Mouse (Mus musculus): ENCODE results near the gene Plxnb3.

Gene Plxnb3

DNA sequence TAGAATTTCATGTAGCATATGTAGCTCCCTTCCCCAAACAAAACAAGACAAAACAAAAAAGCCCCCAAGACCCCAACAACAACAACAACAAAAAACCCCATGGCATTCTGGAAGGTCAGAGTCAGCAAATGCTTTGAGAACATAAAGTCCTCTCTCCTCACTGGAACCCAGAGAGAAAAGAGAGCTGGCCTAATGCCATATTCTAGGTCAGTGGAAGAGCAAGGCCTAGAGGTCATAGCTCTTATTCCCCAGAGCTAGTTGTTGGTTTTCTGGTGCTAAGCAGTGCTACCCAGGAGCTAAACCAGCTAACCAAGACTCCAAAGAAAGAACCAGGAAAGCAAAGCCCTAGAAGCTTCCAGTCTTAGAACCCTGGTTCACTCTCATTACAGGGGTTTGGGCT, 28.8 kb downstream of the Plxnb3 start:
- no peak for DNase-seq (ENCODE audit: low spot score in 2 of 2)

DNA sequence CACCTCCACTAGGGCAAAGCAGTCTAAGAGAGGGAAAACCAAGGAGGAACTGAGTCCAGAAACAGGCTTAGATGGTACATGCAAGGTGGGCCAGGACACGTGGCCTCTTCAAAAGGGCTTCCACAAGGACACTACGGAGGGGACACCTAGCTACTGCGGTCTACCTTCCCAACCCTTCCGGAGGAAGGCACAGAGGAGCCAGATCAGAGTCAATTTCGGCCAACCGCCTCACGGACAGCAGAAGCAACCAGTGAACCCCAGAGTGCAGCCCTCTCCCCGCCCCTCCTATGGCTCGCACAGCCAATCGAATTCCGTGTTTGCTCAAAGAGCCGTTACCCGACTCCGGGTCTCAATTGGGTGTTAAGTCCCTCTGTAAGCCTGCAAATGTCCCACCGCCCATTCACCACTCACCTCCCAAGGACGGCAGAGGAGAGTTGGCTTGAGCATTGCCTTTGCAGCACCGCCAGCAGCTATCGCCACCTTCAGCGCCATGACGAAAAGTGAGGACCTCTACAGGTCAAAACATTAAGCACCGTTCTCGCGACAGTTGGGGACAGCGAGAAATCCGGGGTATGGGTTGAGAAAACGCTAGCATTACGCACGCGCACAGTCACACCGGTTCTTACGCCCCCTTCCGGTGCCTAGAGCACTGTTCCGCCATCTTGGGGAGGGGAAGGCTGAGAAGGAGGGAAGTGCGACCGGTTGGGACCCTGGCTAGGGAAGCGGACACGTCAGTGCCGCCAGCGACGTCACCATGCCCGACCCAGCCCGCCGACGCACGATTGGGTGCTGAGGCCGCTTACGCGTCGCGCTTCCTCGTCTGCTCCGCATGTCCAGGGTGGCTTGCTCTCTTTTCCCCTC, 29.7 kb downstream of the Plxnb3 start, which contains the start of the genes Idh3g and Ssr4:
TSS of gene Idh3g (minus strand) at position 534 of the 861 bp plus-strand sequence.
TSS of gene Ssr4 (plus strand) at position 665 of the 861 bp plus-strand sequence.
- peak; percentile 95 to 96 for DNase-seq (ENCODE audit: low spot score in 2 of 2)

DNA sequence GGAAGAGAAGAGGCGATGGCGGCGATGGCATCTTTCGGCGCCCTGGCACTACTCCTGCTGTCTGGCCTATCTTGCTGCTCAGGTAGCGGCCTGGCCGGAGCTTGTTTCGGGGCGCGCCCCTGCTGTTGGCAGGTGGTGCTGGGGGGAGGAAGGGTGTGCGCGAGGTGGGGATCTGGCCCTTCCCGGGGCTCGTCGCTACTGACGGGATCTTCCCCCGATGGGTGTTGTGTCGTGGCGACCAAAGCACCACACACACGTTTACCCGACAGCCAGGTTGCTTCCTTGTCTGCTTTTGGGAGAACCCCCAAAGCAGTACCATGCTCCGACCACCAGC, 30.3 kb downstream of the Plxnb3 start:
- no peak for DNase-seq (ENCODE audit: low spot score in 2 of 2)

DNA sequence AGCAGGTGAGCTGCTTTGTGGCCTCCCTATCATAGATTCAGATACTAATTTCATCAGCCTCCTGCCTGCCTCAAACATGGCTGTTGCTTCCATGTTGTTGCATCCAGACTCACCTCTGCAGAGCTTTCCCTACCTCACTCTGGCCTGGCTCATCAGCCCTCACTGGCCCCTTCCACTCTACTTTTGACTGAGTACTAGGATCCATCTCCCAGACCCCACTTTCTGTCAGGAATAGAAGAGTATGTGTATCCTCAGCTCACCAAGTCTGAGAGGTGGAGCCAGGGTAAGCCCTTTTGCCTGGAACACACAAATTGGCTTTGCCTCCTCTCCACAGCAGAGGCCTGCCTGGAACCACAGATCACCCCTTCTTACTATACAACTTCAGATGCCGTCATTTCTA, 31.6 kb downstream of the Plxnb3 start:
- DNase-seq (ENCODE audit: low spot score in 2 of 2), result no peak

DNA sequence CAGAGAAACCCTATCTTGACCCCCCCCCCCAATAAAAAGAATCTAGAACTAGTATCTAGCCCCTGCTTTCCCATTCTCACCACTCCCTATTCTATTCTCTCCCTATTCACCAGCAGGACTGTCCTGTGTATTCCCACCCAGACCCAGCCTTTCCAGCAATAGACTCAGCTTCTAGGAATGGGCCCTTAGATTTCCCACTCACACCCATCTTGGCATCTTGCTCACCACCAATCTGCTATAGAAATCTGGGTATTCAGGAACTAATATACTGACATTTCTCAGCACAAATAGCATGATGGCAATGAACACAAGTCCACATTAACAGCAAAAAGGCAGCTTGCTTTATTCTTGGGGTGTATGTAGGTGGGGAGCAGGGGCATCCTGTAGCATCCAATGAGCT, 36.1 kb downstream of the Plxnb3 start:
- no peak for DNase-seq (ENCODE audit: low spot score in 2 of 2)

DNA sequence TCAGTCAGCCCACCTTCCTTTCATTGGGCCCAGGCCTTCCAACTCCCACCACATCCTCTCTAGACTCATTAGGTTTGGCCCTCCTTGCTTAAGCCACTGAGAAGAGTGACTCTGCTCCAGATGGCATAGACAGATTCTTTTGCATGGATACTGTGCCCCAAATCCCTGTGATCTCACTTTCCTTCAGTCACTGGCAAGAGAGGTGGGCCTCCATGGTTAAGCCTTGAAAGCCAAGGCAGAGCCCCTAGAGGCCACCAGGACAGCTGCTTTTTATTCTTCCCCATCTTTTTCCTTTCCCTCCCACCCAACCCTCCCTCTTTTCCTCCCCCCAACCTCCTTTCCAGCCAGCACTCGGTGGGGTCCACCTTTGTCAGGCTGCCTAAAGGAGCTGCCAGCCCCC, 36.6 kb downstream of the Plxnb3 start:
- no peak for DNase-seq (ENCODE audit: low spot score in 2 of 2)

DNA sequence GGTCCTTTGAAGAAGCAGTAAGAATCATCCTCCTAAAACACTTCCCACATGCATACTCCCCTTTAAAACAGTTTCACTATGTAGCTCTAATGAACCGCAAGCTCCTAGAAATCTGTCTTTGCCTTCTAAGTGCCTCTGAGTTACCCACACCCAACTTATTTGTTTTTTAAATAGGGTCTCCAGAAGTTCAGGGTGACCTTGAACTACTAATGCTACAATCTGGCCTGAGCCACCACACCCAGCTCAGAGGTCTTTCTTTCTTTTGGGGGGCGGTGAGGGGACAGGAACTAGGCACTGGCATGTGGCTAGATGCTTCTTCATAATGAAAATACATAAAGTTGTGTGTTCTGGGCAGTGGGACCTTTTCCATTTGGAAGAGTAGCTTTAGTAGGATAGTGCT, 40.6 kb downstream of the Plxnb3 start:
- DNase-seq (ENCODE audit: low spot score in 2 of 2), result no peak

DNA sequence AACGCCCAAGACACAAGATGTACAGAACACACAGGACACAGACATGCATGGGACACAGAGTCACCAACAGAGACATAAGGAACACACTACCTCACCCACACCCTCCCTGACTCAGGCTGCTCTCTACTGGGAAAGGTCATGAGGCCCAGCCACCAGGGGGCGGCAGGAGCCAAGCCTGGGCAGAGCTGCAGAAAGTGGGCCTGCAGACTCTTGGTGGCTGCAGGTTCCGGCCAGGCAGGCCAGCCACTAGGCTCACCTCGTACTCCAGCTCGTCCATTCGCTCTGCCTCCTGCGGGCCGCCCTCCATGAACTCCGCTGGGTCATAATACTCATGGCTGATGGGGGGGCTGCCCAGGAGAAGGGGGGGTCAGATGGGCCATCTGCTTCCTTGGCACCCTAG, 41.6 kb downstream of the Plxnb3 start:
- peak; percentile 48 to 67 for DNase-seq (ENCODE audit: low spot score in 2 of 2)

DNA sequence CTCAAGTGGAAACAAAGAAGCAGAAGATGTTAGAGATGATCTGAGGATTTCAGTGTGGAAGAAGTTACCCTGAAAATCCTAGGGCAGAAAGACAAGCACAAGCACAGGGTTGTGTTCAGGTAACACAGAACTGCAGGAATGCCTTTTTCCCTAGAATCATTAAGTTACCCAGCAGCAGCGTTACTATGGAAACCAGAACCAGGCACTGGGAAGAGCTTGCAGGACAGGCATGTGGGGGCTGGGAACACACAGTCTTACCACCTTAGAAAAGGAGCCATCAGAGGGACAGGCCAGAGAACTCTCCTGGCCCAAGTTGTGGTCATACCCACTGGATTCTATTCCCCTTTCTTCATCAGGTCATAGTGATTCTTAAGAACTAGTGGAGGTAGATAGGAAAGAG, 48.9 kb downstream of the Plxnb3 start:
- DNase-seq (ENCODE audit: low spot score in 2 of 2), result no peak

DNA sequence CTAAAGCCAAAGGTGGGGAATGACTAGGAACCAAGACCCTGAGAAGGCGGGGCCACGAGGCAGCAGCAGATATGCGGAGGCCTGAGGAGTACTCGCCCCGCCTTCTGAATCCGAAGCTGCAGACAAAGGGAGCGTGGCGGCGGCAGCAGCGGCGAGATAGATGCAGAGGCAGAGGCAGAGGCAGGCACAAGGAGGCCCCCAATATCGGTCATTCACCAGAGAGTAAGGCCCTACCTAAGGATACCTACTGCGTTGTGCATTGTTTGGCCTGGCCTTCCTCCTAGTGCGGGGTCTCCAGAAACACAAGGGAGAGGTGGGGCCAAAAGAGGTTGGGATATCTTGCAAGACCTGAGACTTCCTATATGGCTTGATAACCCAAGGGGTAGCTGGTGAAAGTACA, 58.2 kb downstream of the Plxnb3 start:
- peak in 1 of 2 experiments; percentile 30 for DNase-seq (ENCODE audit: low spot score in 2 of 2)

DNA sequence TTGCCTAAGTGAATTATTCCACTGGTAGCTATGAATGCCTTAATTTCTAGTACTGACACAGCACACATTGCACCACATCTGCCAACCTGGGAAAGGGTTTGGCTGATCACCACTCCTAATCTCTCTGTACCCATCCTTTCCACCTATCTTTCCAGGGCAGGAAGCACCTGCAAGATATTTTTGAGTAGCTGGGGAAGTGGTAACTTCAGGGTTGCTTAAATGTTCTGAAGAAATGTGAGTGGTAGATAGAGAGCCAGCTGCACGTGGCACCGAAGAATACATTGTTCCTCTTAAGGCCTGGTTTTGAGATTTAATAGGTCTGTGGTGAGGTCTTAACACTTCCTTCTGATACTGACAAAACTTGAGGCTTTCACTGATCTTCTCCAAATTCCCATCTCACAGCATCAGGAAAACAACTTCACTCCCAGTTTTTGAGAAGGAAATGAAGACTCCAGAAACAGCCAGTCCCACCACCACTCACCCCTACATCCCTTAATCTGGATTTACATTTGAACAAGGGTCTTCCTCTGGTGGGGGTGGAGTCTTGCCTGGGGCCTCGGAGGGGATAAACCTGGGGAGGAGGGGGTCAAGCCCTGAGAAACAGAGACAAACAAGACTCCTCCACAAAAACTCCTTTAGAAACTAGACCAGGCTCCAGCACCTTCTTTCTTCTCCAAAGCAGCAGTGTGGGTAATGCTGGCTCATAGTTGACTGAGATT, 59.9 kb downstream of the Plxnb3 start:
- no peak for DNase-seq (ENCODE audit: low spot score in 2 of 2)

Measured in right cerebral cortex, postnatal 10 days (tissue).